Mouse (Mus musculus): ENCODE measurements around the gene Tyw1. TPM values are rescaled to one million over a fixed set of nuclear protein-coding genes. Genes with fewer than 3 reads are reported as not detected.

The Tyw1 gene
- total RNA-seq, 1 experiment from 2014 or later, result 16.7 TPM

DNA sequence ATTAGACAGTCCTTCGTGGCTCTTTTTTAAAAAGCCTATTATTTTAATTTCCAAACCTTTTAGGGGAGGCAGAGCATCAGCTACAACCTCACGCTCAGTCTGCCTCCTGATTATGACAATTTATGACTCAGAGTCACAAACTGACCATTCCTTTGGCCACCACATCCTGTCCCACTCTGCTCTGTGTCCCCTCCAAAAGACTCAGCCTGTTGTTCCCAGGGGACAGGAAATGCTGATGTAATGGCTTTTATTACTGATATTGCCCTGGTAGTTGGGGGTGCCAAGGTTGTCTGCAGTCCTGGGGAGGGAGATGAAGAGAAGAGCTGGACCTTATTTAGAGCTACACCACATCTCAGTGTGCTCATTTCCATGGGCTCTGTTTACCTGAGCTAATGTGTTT lies 90.5 kb downstream of the Tyw1 start:
- ATAC-seq (replicated peaks; ENCODE audit: insufficient number of reproducible peaks, low FRiP score, low TSS enrichment, poor library complexity, severe bottlenecking), result no peak

DNA sequence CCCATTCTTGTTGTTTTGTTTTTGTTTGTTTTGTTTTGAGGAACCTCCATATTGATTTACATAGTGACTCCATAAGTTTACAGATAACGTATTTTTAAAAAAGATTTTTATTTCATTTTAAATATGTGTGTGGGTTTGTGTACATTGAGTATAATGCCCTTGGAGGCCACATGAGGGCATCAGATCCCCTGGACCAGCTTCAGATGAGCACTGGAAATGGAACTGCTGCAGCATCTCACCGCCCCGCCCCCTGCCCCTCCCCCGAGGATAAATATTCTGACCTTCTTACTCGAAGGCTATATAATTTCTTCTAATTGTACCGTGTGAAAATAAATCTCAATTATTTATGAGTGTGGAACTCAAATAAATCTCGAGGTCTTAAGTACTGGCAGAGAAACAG lies 99.8 kb downstream of the Tyw1 start:
- ATAC-seq (replicated peaks; ENCODE audit: insufficient number of reproducible peaks, low FRiP score, low TSS enrichment, poor library complexity, severe bottlenecking), result no peak

DNA sequence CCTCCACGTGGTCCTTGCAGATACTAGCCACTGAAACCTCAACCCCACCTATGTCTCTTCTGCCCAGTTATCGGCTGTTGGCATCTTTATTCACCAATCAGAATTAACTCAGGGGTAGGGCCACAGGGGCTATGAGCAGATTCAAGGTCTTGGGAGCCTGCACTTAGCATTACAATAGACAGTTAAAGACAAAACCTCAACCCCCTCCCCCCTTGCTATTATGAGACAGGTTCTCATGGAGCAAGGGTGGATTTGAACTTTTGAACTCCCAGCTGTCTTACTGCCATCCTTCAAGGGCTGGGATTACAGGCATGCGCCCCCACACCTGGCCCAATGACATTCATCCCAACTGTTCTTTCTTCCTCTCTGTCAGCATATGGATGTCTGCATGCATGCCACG lies 107.7 kb downstream of the Tyw1 start:
- ATAC-seq (replicated peaks; ENCODE audit: insufficient number of reproducible peaks, low FRiP score, low TSS enrichment, poor library complexity, severe bottlenecking), result no peak

DNA sequence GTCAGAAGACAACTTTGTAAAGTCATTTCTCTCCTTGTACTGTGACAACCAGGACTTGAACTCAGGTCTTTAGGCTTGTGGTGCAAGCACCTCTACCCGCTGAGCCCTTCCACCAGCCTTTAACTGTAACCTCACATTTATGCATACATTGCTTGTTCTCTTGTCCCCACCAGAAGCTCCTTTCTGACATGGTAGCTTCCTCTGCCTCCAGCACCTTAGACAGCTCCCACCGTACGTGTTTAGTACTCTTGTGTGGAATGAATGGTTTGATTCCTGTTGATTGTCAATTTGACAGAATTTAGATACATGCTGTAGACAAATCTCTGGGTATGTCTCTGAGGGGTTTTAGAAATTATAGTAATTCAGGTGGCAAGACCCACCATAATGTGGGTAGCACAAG lies 108.4 kb downstream of the Tyw1 start:
- ATAC-seq (replicated peaks; ENCODE audit: insufficient number of reproducible peaks, low FRiP score, low TSS enrichment, poor library complexity, severe bottlenecking), result no peak

DNA sequence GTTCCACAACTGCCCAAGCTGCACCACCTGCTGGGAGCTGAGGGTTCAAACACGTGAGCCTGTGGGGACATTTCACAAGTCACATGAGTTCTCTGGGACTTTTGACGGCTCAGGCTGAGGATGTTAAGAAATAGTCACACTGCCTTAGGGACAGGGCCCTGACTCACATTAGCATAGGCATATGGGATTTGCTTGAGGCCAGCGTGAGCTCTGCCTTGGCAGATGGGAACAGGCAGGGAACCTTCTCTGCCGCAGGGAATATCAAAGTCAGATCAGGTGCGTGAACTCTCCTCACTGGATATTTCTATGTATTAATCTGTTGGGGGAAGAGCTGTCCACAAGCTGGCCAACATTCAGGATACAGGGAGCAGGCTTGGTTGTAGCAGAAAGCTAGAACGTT lies 112.8 kb downstream of the Tyw1 start:
- ATAC-seq (replicated peaks; ENCODE audit: insufficient number of reproducible peaks, low FRiP score, low TSS enrichment, poor library complexity, severe bottlenecking), result no peak

DNA sequence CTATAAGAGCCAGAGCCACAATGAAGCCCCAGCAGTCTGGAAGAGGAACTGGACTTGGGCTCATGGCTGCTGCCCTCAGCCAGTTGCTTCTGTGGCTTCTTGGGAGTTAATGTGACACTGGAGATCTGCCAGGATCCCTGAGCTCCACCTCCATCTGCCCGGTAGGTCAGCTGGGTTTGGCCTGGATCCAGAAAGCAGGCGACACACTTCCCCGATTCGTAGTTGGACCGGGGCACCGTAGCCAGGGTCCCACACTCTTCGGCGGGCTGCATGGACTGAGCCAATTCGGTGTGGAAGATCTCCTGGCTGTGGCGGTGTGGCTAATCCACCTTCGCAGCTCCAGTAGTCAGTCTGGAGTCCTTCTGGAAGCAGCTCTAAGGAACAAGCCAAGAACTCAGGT lies 113.8 kb downstream of the Tyw1 start, which contains the start of gene Caln1:
Gene Caln1, plus strand, starts transcription at position 219 of the 400 bp plus-strand sequence.
- ATAC-seq (replicated peaks; ENCODE audit: insufficient number of reproducible peaks, low FRiP score, low TSS enrichment, poor library complexity, severe bottlenecking), result no peak

DNA sequence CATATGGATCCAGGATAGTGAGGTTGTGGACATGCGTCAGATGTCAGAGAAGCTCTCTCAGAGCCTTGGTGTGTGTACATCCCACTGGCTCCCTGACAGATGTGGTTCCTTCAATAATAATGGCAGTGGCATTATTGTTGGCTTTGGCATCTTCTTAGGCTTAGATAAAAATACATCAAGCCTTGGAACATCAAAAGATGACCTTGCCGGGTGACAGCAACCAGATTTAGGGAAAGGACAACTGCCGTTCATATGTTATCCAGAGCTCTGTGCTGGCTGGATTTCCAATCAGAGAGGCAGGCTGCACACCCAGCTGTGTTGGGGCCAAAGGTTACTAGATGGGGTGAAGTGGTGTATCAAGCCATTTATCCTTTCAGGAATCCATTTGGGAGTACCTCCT lies 120.0 kb downstream of the Tyw1 start:
- ATAC-seq (replicated peaks; ENCODE audit: insufficient number of reproducible peaks, low FRiP score, low TSS enrichment, poor library complexity, severe bottlenecking), result no peak

DNA sequence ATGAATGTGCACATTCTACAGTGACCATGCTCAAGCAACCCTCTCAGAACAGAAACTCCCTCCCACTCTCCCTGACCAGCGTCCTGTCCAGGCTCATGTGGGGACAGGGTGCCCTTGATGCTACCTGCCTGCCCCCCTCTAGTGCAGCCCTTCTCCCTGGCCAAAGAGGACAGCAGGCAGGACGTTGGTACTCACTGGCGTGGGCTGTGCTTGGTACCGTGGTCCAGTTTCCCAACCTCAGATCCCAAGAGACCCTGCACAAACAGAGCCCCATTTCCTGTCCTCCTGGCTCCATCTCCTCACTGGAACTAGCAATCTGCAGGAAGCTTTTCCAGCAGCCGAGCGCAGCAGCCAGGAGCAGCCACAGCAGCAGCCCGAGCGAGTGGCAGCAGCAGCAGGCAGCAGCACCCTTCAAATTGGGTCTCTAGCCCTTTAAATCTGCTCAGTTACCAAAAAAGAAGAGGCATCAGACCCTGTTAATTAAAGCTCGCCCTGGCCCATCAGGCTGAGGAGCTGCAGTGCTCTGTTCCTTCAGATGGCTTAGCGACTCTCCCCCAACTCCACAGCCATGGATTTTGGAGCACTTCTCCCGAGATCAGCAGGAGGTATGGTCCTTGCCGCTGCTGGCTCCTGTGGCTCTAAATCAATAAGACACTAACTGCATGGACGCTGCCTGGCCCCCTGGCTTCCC lies 128.9 kb downstream of the Tyw1 start, which contains the start of gene A330070K13Rik:
Gene A330070K13Rik, minus strand, starts transcription at position 410 of the 691 bp plus-strand sequence.
- ATAC-seq (replicated peaks; ENCODE audit: insufficient number of reproducible peaks, low FRiP score, low TSS enrichment, poor library complexity, severe bottlenecking), result no peak

DNA sequence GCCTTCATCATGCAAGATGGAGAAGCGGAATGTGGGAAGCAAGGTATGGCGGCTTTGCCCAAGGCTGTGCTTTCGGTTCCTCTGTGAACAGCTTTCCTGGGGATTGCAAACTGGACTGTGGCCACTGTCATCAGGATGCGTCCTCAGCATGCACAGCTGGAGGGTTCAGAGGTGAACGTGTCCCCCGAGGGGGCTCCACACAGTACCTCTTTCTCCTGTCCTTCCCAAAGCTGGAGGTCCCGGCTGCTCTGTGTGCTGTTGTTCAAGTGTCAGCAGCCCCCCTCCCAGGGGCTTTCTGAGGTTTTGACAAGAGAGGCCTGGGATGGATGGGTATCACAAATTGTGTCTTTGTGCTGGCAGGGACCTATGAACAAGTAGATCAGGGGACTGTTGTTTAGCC lies 131.0 kb downstream of the Tyw1 start:
- no peak for ATAC-seq (replicated peaks; ENCODE audit: insufficient number of reproducible peaks, low FRiP score, low TSS enrichment, poor library complexity, severe bottlenecking)

Other genes starting within 250 kb of the Tyw1 start
- gene Asl, start 226.4 kb upstream of the Tyw1 start, total RNA-seq (2017), result 21.0 to 38.4 TPM (median 29.3 TPM) in 3 replicates
- gene Crcp, start 226.3 kb upstream of the Tyw1 start, total RNA-seq (2017), result 34.5 to 51.7 TPM (median 50.6 TPM) in 3 replicates
- gene Tpst1, start 182.3 kb upstream of the Tyw1 start, total RNA-seq (2017), result 8.2 to 14.2 TPM (median 11.6 TPM) in 3 replicates
- 0.95 to 4.5 TPM (median 1.5 TPM) in 3 replicates for gene Kctd7, start 110.8 kb upstream of the Tyw1 start, total RNA-seq (2017)
- gene Rabgef1, start 83.8 kb upstream of the Tyw1 start, total RNA-seq (2017), result 41.1 to 67.6 TPM (median 53.3 TPM) in 3 replicates
- 37.6 to 41.1 TPM (median 40.2 TPM) in 3 replicates for gene Tmem248, start 38.5 kb upstream of the Tyw1 start, total RNA-seq (2017)
- 123 to 159 TPM (median 156 TPM) in 3 replicates for gene Sbds, start 89 bp upstream of the Tyw1 start, total RNA-seq (2017)
- not detected in 3 replicates for gene Caln1, start 113.8 kb downstream of the Tyw1 start, total RNA-seq (2017)
- not detected in 3 replicates for gene A330070K13Rik, start 129.0 kb downstream of the Tyw1 start, total RNA-seq (2017)